Mouse (Mus musculus) heart, embryonic 11.5 days (tissue): Measurements from ENCODE around the gene Shroom3. TPM values are rescaled to one million over a fixed set of nuclear protein-coding genes. Genes with fewer than 3 reads are reported as not detected.

Experiments
- ATAC-seq: fragments of 200-750 bp; cut with Nextera tagmentation; replicated peaks from 2 replicates; pipeline ENCODE4 v1.8.0; 2017; ENCODE audit warnings: moderate library complexity; ENCODE audit not compliant: insufficient number of reproducible peaks, low FRiP score, low TSS enrichment
- H3K27ac ChIP-seq: fragments of 300-500 bp; sonication (generic); 2 replicates; pipeline ENCODE4 v1.5.1; 2014; ENCODE audit warnings: mild to moderate bottlenecking, low read depth, low read length
- H3K27me3 ChIP-seq: fragments of 300-500 bp; sonication (generic); 2 replicates; pipeline ENCODE4 v1.6.1; 2014; ENCODE audit warnings: mild to moderate bottlenecking, low read length, mixed read lengths; ENCODE audit not compliant: control insufficient read depth, insufficient read depth
- H3K36me3 ChIP-seq: fragments of 300-500 bp; sonication (generic); 2 replicates; pipeline ENCODE4 v1.6.1; 2014; ENCODE audit warnings: mild to moderate bottlenecking, low read length, moderate library complexity, mixed read lengths; ENCODE audit not compliant: control insufficient read depth, insufficient read depth
- H3K4me1 ChIP-seq: fragments of 300-500 bp; sonication (generic); 2 replicates; pipeline ENCODE4 v1.6.1; 2014; ENCODE audit warnings: low read length; ENCODE audit not compliant: control insufficient read depth, insufficient read depth
- H3K4me2 ChIP-seq: fragments of 300-500 bp; sonication (generic); 2 replicates; pipeline ENCODE4 v1.6.1; 2014; ENCODE audit warnings: mild to moderate bottlenecking, moderate library complexity
- H3K4me3 ChIP-seq: fragments of 300-500 bp; sonication (generic); 2 replicates; pipeline ENCODE4 v1.5.1; 2014; ENCODE audit warnings: low read depth, low read length
- H3K9ac ChIP-seq: fragments of 300-500 bp; sonication (generic); 2 replicates; pipeline ENCODE4 v1.6.1; 2014; ENCODE audit warnings: mild to moderate bottlenecking, low read depth, low read length, moderate library complexity
- H3K9me3 ChIP-seq: fragments of 300-500 bp; sonication (generic); replicated peaks from 2 replicates; pipeline ENCODE4 v1.6.1; 2016; ENCODE audit warnings: low read length; ENCODE audit not compliant: control insufficient read depth
- WGBS: fragments of 180-500 bp; shearing (Covaris S2); extraction: QIAGEN DNeasy Blood & Tissue Kit; methylation state at CpG from one replicate; pipeline ENCODE4 v1.1.7; 2014; ENCODE audit not compliant: insufficient replicate concordance; 5-methylcytosine and 5-hydroxymethylcytosine counted together
- polyA plus RNA-seq: library from polyadenylated mRNA; unstranded; fragments of >200 nt; fragmentation: Nextera tagmentation; extraction: Ambion mirVana; gene quantifications from 2 replicates; pipeline ENCODE4 v1.2.1, GENCODE M21; 2014

Gene Shroom3
- polyA plus RNA-seq, 1 experiment from 2014 or later, result 14.9 TPM

DNA sequence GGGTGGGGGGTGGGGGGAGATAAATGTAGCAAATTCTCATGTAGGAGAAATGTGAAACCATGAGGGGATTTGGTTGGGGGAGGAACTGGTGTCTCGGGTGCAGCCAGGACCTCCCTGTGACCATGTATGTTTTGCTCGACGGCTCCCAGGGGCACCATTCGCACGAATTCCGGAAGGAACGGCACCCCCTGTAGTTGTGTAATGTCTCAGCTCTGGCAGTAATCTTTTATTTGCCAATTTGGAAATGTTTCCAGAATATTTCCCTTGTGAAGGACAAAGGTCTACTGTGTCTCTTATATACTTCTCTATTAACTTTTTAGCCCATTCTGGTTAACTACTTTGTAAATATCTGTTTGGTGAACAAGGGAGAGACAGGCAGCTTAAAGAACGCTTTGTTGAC, 27.5 kb downstream of the Shroom3 start:
- 0 out of 2 replicates have a peak, but pooled peaks cover 3% of the 10 kb centered on the region for H3K4me1 ChIP-seq
- ATAC-seq, result no peak
- no peak overlapping the region for H3K4me2 ChIP-seq
- no peaks in the 10 kb centered on the region for H3K36me3 ChIP-seq
- no peaks in the 10 kb centered on the region for H3K27me3 ChIP-seq
- 82% methylated on average over 8 of the region's 8 CpGs for WGBS
- H3K4me3 ChIP-seq, result no peak overlapping the region
- no peak overlapping the region for H3K27ac ChIP-seq
- no peaks in the 10 kb centered on the region for H3K9me3 ChIP-seq
- H3K9ac ChIP-seq, result no peak overlapping the region

DNA sequence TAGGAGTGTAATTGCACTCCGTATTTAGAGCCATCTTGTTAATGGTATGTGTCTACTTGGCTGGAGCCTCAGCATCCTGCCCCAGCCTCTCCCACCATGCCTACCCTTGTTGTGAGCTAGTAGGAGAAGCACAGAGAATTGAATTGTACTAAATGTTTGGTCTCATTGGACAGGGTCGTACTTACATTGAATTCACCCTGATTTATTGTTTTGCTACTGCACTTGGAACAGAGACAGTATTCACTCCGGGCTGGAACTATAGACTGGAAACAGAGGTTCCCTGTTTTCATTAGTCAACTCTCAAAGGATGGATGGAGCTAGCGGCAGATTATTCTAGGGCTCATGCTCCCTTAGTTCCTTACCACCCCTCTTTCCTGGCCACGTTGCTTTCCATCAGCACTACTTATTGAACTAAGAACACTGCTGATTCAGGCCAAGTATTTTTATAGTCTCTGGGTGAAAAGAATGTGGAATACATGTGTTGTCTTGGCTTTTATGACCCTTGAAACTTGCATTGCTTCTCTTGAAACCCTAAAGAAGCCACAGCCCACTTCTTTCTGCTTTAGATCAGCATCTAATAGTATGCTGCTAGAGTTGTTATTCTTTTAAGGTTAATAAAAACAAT, 28.5 kb downstream of the Shroom3 start:
- H3K36me3 ChIP-seq, result no peaks in the 10 kb centered on the region
- WGBS, result 74% methylated on average over 5 of the region's 5 CpGs
- no peaks in the 10 kb centered on the region for H3K27me3 ChIP-seq
- ATAC-seq, result no peak
- no peak overlapping the region for H3K27ac ChIP-seq
- H3K4me1 ChIP-seq, result 0 out of 2 replicates have a peak, but pooled peaks cover 3% of the 10 kb centered on the region
- no peaks in the 10 kb centered on the region for H3K9me3 ChIP-seq
- H3K4me2 ChIP-seq, result no peak overlapping the region
- no peak overlapping the region for H3K4me3 ChIP-seq
- no peak overlapping the region for H3K9ac ChIP-seq

- Histone ChIP-seq H3K27me3 (no peaks in the 10 kb centered on the region), H3K36me3 (no peaks in the 10 kb centered on the region), H3K4me2 (no peak overlapping the region), H3K9ac (no peak overlapping the region), H3K27ac (no peak overlapping the region), H3K4me3 (no peak overlapping the region), H3K9me3 (no peaks in the 10 kb centered on the region), H3K4me1 (peaks cover 4% of the 10 kb centered on the region)
- ATAC-seq, result no peak
- WGBS, result 80% methylated on average over 5 of the region's 5 CpGs
Measured at GRCm38 (mm10) chr5:92712621-92713395, 29.6 kb downstream of the Shroom3 start.

DNA sequence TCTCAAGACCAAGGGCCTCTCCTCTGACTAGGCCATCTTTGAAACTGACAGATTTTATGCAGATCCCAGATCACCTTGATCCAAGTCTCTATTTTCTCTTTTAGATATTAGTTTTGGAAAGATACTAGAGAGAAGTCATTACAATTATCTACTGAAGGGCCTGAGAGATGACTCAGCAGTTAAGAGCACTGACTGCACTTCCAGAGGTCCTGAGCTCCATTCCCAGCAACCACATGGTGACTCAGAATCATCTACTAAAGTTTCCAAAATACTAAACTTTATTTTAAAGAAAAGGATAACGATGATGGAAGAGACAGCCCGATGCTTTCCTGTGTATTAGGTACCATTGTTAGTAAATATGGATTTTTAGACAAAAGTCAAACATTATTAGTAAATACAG, 31.7 kb downstream of the Shroom3 start:
- Histone ChIP-seq H3K27me3 (no peaks in the 10 kb centered on the region), H3K36me3 (no peaks in the 10 kb centered on the region), H3K9ac (no peak overlapping the region), H3K9me3 (no peaks in the 10 kb centered on the region), H3K4me3 (no peak overlapping the region), H3K4me2 (no peak overlapping the region), H3K27ac (no peak overlapping the region), H3K4me1 (peaks cover 7% of the 10 kb centered on the region)
- ATAC-seq, result no peak
- WGBS, result 95% methylated on average over 2 of the region's 2 CpGs

- ATAC-seq, result no peak
- 69% methylated on average over 11 of the region's 11 CpGs for WGBS
Measured at GRCm38 (mm10) chr5:92715319-92715718, 32.1 kb downstream of the Shroom3 start.

DNA sequence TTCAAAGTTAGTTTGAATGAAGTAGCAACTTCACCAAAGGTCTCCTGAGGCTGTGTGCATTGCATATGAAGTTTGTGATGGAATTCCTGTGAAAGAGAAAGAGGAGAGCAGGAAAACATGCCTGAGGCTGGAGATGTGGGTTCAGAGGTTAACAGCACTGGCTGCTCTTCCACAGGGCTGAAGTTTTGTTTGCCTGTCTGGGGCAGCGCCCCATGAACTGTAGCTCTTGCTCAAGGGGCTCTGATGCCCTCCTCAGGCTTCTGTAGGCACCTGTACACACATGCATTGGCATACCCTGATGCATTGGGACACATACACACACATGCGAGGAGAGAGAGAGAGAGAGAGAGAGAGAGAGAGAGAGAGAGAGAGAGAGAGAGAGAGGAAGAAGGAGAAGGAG, 32.7 kb downstream of the Shroom3 start:
- Histone ChIP-seq H3K27ac (no peak overlapping the region), H3K9me3 (no peaks in the 10 kb centered on the region), H3K36me3 (no peaks in the 10 kb centered on the region), H3K4me1 (peaks cover 7% of the 10 kb centered on the region), H3K9ac (no peak overlapping the region), H3K4me3 (no peak overlapping the region), H3K4me2 (no peak overlapping the region), H3K27me3 (no peaks in the 10 kb centered on the region)
- WGBS, result 72% methylated on average over 2 of the region's 2 CpGs
- ATAC-seq, result no peak

More at GRCm38 (mm10) chr5:92715319-92715718, 32.1 kb downstream of the Shroom3 start:
- Histone ChIP-seq H3K27me3 (no peaks in the 10 kb centered on the region), H3K9ac (no peak overlapping the region), H3K36me3 (no peaks in the 10 kb centered on the region), H3K27ac (no peak overlapping the region), H3K4me2 (no peak overlapping the region), H3K4me3 (no peak overlapping the region), H3K9me3 (no peaks in the 10 kb centered on the region), H3K4me1 (peaks cover 7% of the 10 kb centered on the region)

GRCm38 (mm10) chr5:92717666-92718360, 34.6 kb downstream of the Shroom3 start:
- H3K4me3 ChIP-seq, result no peak overlapping the region
- no peaks in the 10 kb centered on the region for H3K36me3 ChIP-seq
- no peaks in the 10 kb centered on the region for H3K9me3 ChIP-seq
- H3K9ac ChIP-seq, result no peak overlapping the region
- peaks cover 7% of the 10 kb centered on the region for H3K4me1 ChIP-seq
- no peak for ATAC-seq
- WGBS, result 53% methylated on average over 3 of the region's 3 CpGs
- H3K27me3 ChIP-seq, result no peaks in the 10 kb centered on the region
- no peak overlapping the region for H3K4me2 ChIP-seq
- H3K27ac ChIP-seq, result no peak overlapping the region

- no peak overlapping the region for H3K9ac ChIP-seq
- H3K36me3 ChIP-seq, result no peaks in the 10 kb centered on the region
- H3K4me1 ChIP-seq, result peaks cover 7% of the 10 kb centered on the region
- H3K27me3 ChIP-seq, result no peaks in the 10 kb centered on the region
- no peak overlapping the region for H3K4me2 ChIP-seq
- no peak for ATAC-seq
- 81% methylated on average over 2 of the region's 3 CpGs for WGBS
- H3K27ac ChIP-seq, result no peak overlapping the region
- no peaks in the 10 kb centered on the region for H3K9me3 ChIP-seq
- H3K4me3 ChIP-seq, result no peak overlapping the region
Measured at GRCm38 (mm10) chr5:92718856-92719255, 35.6 kb downstream of the Shroom3 start.
